Mouse (Mus musculus): ENCODE data around the gene Ube2r2. TPM values are rescaled to one million over a fixed set of nuclear protein-coding genes. Genes with fewer than 3 reads are reported as not detected.
A peak's percentile ranks its signal among the peaks of the same experiment; 100 is the strongest.

Gene Ube2r2
- total RNA-seq, 2 experiments from 2014 or later: 77.6 to 78.2 TPM

DNA sequence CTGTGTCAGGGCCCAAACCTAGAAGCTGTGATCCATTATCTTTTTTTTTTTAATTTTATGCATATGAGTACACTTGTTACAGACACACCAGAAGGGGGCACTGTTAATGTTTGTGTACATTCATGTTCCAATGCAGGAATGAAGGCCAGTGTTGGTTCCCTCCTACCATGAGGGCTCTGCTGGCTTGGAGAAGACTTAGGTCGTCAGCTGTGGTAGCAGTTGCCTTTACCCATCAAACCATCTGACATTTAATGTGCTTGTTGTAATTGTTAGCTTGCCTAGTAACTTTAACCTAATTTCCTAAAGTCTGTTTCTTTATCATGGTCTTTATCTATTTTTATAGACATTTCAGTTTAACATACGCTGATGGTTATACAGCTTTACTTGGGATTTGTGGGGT is 35.4 kb downstream of the Ube2r2 start:
- no peak for DNase-seq (ENCODE audit: low spot score in 2 of 2)

DNA sequence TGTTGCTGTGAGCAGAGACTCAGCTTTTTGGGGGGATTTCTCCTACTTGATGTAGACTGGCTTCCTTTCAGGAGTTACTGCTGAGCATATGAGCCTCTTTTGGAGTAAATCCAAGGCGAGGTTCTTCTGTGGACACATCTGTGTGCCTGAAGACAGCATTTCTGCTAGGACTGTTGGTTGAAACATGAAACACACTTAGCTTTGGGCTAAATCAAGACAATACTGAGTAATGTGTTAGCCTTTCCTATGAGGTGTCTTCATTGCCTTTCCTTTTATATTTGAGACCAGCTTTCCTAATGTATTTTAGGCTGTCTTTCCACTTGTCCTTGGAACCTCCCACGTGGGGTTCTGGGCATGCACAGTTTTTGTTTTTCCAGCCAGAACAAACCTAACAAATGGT is 39.1 kb downstream of the Ube2r2 start:
- no peak for DNase-seq (ENCODE audit: low spot score in 2 of 2)

DNA sequence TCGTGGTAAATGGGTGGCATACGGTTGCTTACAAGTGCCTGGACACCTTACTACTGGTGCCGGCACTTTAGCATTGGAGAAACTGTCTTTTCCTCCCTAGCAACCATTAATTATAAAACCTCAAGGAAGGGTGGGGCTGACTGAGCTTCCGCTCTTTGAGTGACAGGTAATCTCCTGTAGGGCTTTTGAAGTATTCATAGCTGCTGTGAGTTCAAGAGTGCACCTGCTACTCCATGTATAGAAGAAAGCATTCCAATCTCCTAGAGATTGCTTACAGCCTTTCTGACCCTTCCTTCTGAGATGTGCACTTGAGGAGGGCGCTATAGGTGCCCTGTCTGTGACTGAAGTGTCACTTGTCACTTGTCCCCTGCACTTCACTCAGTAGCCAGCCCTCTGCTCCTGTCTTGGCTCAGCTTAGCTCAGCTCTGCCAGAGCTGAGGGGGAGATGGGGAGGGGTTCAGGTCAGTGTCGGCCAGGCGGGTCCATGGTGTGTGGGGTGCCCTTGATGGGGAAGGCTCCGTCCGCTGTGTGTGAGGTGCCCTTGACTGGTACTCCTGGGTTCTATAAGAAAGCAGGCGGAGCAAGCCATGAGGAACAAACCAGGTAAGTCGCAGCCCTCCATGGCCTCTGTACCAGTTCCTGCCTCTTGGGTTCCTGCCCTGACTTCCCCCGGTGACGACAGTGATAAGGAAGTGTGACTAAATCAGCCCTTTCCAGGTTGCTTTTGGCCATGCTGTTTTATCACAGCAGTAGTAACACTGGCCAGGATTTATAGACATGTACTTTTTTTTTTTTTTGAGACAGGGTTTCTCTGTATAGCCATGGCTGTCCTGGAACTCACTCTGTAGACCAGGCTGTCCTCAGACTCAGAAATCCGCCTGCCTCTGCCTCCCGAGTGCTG is 44.5 kb downstream of the Ube2r2 start:
- DNase-seq (ENCODE audit: low spot score in 2 of 2): no peak

DNA sequence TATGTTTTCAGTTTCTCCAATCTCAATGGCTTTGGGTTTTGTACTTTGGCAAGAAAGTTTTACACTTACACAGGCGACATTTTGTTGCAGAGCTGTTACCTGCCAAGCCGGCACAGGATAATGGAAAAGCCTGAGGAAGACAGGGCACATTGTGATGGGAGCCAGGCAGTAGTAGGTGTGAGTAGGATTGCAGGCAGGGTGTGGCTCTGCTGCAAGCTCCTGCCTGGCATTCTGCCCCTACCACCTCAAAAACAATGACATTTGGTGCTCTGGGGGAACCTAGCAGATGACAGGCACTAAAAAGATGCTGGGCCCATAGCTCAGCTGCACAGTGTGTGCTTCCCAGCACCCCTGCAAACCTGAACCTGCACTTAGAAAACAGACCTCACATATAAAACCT is 54.3 kb downstream of the Ube2r2 start:
- DNase-seq (ENCODE audit: low spot score in 2 of 2): no peak

DNA sequence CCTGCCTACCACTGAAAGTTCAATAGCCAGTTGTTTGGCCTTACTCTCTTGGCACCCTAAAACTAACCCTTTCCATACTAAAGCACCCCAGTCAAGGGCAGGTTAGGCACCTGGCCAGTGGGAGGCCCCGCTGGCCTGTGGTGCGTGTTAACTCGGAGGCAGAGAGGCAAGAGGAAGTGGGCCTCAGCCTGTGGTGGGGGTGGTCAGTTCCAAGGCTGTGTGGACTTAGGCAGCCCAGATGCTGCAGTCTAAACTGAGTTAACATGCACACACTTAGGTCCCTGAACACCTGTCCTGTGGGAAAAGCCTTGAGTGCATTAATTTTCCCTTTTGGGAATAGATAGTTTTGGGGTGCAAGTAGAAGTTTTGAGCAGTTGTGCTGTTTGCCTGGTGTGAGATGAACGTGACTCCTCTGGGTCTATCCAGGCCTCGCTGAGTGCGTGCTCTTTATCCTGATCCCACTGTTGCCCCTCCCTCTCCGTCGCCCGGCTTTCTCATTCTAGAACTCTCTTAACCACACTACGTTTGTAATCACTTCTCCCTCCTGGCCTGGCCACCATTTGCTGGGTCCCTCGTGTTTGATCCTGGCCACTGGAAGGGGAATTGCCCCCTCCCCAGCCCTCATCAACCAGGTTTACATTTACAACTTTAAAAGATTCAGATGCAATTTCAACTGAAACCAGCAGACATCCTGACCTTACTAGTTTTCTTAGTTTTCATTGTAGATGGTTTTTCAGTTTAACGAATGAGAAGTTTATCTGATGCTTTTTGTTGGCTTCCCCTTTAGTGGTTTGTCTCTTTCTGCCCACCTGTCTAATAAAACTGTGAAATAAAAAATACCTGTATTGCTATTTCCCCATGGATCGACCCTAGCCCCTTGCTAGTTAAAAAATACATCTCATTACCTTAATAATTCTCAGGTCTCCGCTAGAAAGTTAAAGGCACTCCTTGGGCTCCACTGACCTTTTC is 57.3 kb downstream of the Ube2r2 start:
- no peak for DNase-seq (ENCODE audit: low spot score in 2 of 2)

DNA sequence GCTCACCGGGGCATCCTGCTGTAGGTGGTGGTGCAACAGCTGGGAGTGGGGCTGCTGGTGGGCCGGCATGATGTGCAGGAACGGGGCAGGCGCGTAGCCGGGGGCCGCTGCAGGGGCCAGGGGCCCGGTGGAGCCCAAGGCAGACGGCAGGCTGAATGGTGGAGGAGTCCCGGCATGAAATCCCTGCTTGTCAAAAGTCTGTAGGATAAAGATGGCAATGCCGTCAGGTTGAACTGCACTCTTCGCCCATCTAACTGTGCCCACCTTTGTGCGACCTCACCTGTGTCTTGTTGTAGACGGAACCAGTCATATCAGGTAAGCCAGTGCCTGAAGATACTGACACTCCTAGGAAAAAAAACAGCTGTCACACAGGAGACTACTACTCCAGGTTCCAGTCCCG is 59.8 kb downstream of the Ube2r2 start:
- no peak for DNase-seq (ENCODE audit: low spot score in 2 of 2)

DNA sequence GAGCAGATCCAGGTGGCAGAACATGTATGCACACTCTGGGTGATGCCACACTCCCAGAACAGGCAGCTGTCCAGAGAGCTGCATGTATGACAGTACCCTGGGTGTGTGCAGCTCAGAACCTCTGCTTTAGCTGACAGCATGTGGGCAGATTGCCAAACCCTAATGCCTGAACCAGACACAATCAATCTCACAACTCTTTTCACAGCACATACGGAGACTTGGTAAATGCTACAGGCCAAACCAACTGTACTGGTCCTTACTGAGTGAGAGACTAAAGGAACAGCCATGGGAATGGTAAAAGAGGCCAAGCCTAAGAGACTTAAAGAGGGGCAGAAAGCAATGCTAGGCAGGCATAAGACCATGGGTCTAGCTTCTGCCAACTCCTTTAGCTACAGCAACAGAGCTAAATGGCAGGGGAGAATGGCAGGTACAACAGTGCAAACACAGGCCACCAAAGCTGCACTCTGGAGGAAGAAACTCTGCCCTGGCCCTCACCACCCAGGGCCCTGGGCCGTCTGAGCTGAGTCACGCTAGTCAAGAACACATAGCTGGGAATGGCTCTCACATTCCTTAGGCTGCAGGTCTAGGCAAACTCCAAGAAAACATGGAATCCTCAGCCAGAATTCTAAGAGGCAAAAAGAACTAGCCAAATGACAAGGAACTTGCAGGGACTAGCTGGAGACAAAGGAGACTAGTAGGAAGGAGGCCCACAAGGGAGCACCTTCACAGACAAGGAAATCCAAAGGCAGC is 61.5 kb downstream of the Ube2r2 start:
- no peak for DNase-seq (ENCODE audit: low spot score in 2 of 2)

DNA sequence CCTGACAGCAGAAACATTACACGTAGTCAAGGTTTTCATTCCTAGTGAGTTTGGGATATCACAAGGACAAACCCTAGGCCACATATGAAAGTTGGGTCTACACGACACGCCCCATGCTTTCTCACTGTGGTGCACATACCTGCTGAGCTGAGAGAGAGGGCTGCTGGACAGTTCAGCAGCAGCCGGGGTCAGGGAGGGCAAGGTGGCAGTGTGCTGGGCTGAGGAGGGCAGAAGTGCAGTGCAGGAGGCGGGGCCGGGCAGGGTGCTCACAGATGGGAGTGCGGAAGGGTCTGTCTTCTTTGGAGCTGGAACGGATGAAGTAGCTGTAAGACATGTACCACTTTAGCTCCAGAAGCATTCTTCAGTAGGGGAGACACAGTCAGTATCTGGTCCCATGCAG is 66.6 kb downstream of the Ube2r2 start:
- no peak for DNase-seq (ENCODE audit: low spot score in 2 of 2)

DNA sequence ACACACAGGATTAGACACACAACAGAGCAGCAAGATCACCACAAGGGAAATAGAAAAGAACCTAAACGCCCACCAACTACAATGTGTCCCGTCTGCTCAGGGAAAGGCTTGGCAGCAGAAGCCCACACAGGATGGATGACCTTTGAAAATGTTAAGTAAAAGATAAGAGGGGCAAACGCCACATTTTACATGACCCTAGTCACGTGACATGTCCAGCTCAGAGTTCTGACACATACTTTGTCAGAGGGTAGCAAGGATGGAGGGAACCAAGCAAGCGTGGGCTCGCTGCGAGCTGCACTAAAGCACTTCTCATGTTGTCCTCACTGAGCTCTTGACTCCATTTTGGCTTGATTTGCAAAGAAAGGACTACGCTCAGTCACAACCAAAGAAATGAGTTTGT is 70.2 kb downstream of the Ube2r2 start:
- DNase-seq (ENCODE audit: low spot score in 2 of 2): no peak

DNA sequence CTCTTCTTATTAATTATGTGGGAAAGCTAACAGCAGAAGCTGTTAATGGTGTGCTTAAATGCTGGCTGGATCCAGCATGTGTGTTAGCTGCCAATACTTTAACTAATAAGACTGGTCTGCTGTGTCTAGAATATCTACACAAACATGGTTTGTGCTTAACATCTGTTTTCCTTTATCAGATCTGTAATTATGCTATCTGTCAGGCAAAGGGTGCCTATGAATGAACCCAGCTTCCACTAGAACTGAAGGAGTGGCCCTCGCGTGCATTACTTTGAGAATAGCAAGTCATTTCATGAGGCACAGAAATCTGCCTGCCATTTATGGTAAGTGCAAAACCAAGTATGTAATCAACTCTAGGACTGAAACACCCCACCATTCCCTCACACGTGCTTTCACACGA is 72.5 kb downstream of the Ube2r2 start:
- no peak for DNase-seq (ENCODE audit: low spot score in 2 of 2)

DNA sequence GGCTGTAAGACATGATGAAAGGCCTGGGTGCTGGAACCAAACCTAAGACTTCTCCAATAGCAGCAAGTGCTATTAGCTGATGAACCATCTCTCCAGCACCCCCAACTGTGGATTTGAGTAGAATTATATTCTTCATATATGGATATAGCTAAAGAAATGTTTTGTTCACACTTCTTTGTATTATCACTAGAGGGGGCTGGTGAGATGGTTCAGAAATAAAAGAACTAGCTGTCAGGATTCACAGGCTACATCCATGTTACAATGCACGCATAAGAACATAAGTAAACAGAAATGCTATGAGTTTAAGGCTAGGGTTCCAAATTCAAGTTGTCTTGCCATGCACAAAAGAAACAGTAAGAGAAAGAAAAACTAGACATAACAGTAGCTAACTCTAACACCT is 89.9 kb downstream of the Ube2r2 start:
- peak in 1 of 2 experiments; percentile 10 for DNase-seq (ENCODE audit: low spot score in 2 of 2)

DNA sequence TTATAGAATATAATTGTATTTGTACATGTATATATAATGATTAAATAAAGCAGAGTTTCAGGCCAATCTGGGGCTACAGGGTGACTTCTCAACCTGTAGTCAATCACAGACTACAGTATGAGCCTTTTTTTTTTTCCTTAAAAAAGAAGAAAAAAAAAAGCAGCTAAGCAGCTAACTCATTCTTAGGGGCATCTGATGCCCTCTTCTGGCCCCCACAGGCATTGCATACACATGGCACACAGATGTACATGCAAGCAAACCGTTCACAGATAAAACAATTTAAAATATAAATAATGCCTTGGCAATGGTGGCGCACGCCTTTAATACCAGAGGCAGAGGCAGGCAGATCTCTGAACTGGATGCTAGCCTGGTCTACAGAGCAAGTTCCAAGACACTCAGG is 90.8 kb downstream of the Ube2r2 start:
- peak; percentile 30 to 43 for DNase-seq (ENCODE audit: low spot score in 2 of 2)

DNA sequence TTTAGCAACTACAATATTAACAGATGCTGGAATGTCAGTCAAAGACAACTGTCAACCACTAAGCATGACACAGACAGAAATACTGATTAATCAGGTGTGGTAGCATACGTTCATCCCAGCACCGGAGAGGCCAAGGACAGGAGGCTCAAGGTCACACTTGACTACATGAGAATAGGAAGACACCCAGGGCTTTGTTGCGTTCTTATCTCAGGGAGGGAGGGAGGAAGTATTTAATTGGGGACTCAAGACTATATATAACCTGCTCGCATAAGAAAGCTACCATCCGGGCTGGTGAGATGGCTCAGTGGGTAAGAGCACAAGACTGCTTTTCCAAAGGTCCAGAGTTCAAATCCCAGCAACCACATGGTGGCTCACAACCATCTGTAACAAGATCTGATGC is 100.1 kb downstream of the Ube2r2 start:
- DNase-seq (ENCODE audit: low spot score in 2 of 2): no peak

DNA sequence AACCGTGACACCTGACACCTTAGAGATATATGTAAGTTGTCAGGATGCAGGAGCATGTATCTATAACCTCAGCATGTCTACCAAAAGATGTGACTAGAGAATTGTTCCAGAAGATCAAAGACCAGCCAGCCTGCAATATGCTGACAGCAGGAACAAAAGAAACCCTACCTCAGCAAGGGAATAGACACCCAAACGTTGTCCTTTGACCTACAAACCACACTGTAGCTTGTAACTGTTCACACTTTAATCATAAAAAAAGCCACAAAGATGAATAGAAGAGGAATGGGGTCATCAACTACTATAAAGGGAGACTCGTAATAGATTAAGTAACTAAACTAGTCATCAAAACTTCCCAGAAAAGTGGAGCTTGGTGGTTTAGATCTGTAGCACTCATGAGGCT is 105.4 kb downstream of the Ube2r2 start:
- no peak for DNase-seq (ENCODE audit: low spot score in 2 of 2)

Other genes starting within 250 kb of the Ube2r2 start
- gene Spink4, start 215.7 kb upstream of the Ube2r2 start, total RNA-seq (2021): not detected
- 100 to 1,000 TPM; 152 to 154 TPM for gene Bag1, start 187.4 kb upstream of the Ube2r2 start, total RNA-seq (2021)
- 10 to 100 TPM; 74.8 to 82.1 TPM for gene Chmp5, start 187.3 kb upstream of the Ube2r2 start, total RNA-seq (2021)
- 10 to 100 TPM; 59.1 to 61.6 TPM for gene Nfx1, start 164.8 kb upstream of the Ube2r2 start, total RNA-seq (2021)
- not detected for gene Aqp7, start 87.6 kb upstream of the Ube2r2 start, total RNA-seq (2021)
- under 1 TPM in 1 of 2 experiments, not detected in 1; 0.18 TPM for gene Aqp3, start 37.6 kb upstream of the Ube2r2 start, total RNA-seq (2021)
- 10 to 100 TPM; 90.4 to 95.1 TPM for gene Nol6, start 11.3 kb upstream of the Ube2r2 start, total RNA-seq (2021)
- gene Ubap2, start 139.4 kb downstream of the Ube2r2 start, total RNA-seq (2021): 10 to 100 TPM; 40.7 to 50.6 TPM
- gene Dcaf12, start 179.1 kb downstream of the Ube2r2 start, total RNA-seq (2021): 10 to 100 TPM; 51.0 to 54.5 TPM
- 10 to 100 TPM; 44.0 to 44.3 TPM for gene Ubap1, start 213.3 kb downstream of the Ube2r2 start, total RNA-seq (2021)

All from layer of hippocampus, postnatal 14 days (tissue).